Mouse (Mus musculus): ENCODE measurements at regions not wholly inside any gene's neighbourhood (a gene's known extent, or its start where the extent isn't known, plus 50 kb on each side); places are given as distances from the start of the nearest gene placed in this dataset.
A peak's percentile ranks its signal among the peaks of the same experiment; 100 is the strongest.

DNA sequence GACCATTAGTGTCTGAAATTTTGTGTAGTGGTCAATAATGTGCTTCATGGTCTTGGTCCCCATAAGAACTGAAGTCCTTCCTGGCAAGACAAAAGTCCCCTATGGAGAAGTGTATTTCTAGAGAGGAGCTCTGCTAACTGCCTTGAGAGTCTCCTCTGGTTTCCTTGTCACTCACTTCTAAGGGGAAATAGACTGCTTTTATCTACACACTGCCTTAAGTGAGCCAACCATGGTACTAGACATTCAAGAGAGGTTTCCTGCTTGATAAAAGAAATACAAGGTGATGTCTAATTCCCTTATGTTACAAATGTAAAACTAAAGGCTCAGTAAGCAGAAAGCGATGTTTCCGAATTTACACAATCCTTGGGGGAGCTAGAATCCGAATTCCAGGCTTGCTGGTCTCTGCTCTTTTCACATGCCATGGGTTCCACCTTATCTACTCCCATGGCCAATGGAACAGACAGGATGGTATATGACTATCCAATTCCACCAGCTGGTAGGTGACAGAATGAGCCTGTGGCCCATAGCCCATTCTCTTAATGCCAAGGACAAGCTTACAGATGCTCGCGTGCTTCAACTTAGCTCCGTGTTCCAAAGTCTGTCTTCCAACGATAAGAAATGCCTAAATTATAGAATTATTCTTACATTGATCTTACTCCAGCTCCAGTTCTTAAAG is 305.3 kb downstream of the Fam49a start:
- Histone ChIP-seq H3K9ac (ENCODE audit: low read depth, low read length) (no peak overlapping the region), H3K27me3 (replicated peaks; ENCODE audit: control insufficient read depth, insufficient read depth, low read length) (no peaks in the 10 kb centered on the region), H3K36me3 (ENCODE audit: control insufficient read depth, insufficient read depth, low read length) (no peaks in the 10 kb centered on the region), H3K4me3 (ENCODE audit: low read length) (no peak overlapping the region), H3K9me3 (ENCODE audit: control insufficient read depth, low read length) (no peaks in the 10 kb centered on the region), H3K4me1 (ENCODE audit: control insufficient read depth, insufficient read depth, low read depth, low read length) (no peaks in the 10 kb centered on the region), H3K4me2 (ENCODE audit: low read length) (no peak overlapping the region), H3K27ac (ENCODE audit: low read depth, low read length) (no peak overlapping the region)
- 92% methylated on average over 7 of the region's 7 CpGs for WGBS
- no peak for ATAC-seq

DNA sequence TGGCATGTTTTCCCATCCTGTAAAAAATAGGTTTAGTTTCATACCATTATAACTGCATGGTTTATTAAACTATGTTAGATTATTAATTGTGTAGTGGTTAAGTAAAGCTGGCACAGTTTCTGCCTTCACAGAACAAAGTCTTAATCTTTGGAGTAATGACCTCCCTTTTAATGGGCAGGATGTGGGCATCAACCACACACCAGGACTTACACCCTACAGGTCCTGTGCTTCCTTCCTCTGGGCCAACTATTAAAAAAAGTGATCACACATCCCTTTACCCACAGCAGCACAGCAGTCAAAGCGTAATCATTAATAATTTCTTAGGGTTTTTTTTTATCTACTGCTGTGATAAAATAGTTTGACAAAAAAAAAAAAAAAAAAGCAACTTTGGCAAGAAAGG is 300.3 kb downstream of the Fam49a start:
- H3K4me3 ChIP-seq (ENCODE audit: low read length): no peak overlapping the region
- no peaks in the 10 kb centered on the region for H3K27me3 ChIP-seq (replicated peaks; ENCODE audit: control insufficient read depth, insufficient read depth, low read length)
- no peaks in the 10 kb centered on the region for H3K4me1 ChIP-seq (ENCODE audit: control insufficient read depth, insufficient read depth, low read depth, low read length)
- no peak overlapping the region for H3K4me2 ChIP-seq (ENCODE audit: low read length)
- no peak overlapping the region for H3K27ac ChIP-seq (ENCODE audit: low read depth, low read length)
- no peak overlapping the region for H3K9ac ChIP-seq (ENCODE audit: low read depth, low read length)
- no peaks in the 10 kb centered on the region for H3K36me3 ChIP-seq (ENCODE audit: control insufficient read depth, insufficient read depth, low read length)
- no peak for ATAC-seq
- 88% methylated on average over 1 of the region's 1 CpGs for WGBS
- no peaks in the 10 kb centered on the region for H3K9me3 ChIP-seq (ENCODE audit: control insufficient read depth, low read length)

DNA sequence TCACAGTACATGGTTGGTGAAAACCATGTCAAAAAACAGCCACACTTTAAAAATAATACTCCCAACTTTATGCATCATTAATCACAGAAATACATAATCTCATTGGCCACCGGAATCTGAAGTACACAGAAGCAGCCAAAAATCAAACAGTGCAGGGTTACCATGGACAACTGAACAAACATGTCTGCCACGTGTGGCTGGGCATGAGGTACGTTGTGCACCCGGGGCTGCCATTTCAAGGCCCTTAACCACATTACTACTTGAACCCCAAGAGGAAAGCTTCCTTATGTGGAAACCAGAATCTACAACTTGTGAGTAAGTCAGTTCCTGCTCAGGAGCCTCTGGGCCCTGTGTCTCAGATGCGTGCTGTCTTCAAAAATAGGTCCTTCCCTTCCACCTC is 289.9 kb downstream of the Fam49a start:
- Histone ChIP-seq H3K36me3 (ENCODE audit: control insufficient read depth, insufficient read depth, low read length) (no peaks in the 10 kb centered on the region), H3K9ac (ENCODE audit: low read depth, low read length) (no peak overlapping the region), H3K4me3 (ENCODE audit: low read length) (no peak overlapping the region), H3K4me2 (ENCODE audit: low read length) (no peak overlapping the region), H3K27me3 (replicated peaks; ENCODE audit: control insufficient read depth, insufficient read depth, low read length) (no peaks in the 10 kb centered on the region), H3K27ac (ENCODE audit: low read depth, low read length) (no peak overlapping the region), H3K4me1 (ENCODE audit: control insufficient read depth, insufficient read depth, low read depth, low read length) (no peaks in the 10 kb centered on the region), H3K9me3 (ENCODE audit: control insufficient read depth, low read length) (no peaks in the 10 kb centered on the region)
- ATAC-seq: no peak
- WGBS: 71% methylated on average over 5 of the region's 5 CpGs

DNA sequence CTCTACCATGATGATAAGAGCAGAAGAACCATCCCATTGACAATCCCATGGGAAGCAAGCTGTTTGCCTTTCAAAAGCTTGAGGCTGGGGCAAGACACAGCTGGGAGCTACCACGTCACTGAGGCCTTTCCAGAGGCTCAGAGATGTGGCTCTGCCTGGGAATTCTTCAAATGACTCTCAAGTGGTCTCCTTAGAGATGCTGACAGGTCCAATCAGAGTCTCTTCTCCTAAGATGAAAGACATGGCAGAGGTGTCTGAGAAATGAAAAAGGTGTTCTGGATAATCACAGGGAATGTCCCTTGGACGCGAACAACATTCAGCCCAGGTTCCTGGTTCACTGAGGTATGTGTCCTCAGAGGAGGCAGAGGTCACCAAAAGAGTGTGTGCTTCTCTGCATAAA is 287.7 kb downstream of the Fam49a start:
- Histone ChIP-seq H3K4me3 (ENCODE audit: low read length) (no peak overlapping the region), H3K27ac (ENCODE audit: low read depth, low read length) (no peak overlapping the region), H3K9me3 (ENCODE audit: control insufficient read depth, low read length) (no peaks in the 10 kb centered on the region), H3K9ac (ENCODE audit: low read depth, low read length) (no peak overlapping the region), H3K36me3 (ENCODE audit: control insufficient read depth, insufficient read depth, low read length) (no peaks in the 10 kb centered on the region), H3K4me1 (ENCODE audit: control insufficient read depth, insufficient read depth, low read depth, low read length) (no peaks in the 10 kb centered on the region), H3K4me2 (ENCODE audit: low read length) (no peak overlapping the region), H3K27me3 (replicated peaks; ENCODE audit: control insufficient read depth, insufficient read depth, low read length) (no peaks in the 10 kb centered on the region)
- no peak for ATAC-seq
- 94% methylated on average over 3 of the region's 3 CpGs for WGBS

DNA sequence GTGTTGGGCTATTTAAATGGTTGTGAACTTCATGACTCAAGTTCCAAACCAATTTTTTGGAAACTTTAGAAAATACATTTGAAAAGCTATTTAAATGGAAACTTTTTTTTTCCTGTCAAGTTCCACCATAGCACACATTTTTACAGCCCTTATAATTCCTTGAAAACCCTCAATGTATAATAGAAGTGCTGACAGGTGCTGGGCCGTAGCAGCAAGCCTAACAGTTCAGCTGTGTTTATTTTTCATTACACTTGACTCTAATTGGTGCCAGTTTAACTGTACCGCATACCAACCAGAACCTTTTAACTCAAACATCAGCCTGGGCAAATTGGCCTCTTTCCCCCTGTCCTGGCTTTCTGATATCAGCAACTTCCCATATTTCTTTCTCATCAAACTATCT is 286.7 kb downstream of the Fam49a start:
- 73% methylated on average over 2 of the region's 2 CpGs for WGBS

GRCm38 (mm10) chr12:12547477-12547876 is 285.5 kb downstream of the Fam49a start:
- WGBS: 73% methylated on average over 1 of the region's 1 CpGs
- no peak overlapping the region for H3K4me2 ChIP-seq (ENCODE audit: low read length)

More for the DNA sequence above, 286.7 kb downstream of the Fam49a start:
- no peak overlapping the region for H3K27ac ChIP-seq (ENCODE audit: low read depth, low read length)
- no peaks in the 10 kb centered on the region for H3K36me3 ChIP-seq (ENCODE audit: control insufficient read depth, insufficient read depth, low read length)
- H3K4me1 ChIP-seq (ENCODE audit: control insufficient read depth, insufficient read depth, low read depth, low read length): no peaks in the 10 kb centered on the region
- H3K4me2 ChIP-seq (ENCODE audit: low read length): no peak overlapping the region
- H3K27me3 ChIP-seq (replicated peaks; ENCODE audit: control insufficient read depth, insufficient read depth, low read length): no peaks in the 10 kb centered on the region
- no peak overlapping the region for H3K9ac ChIP-seq (ENCODE audit: low read depth, low read length)
- no peaks in the 10 kb centered on the region for H3K9me3 ChIP-seq (ENCODE audit: control insufficient read depth, low read length)
- no peak overlapping the region for H3K4me3 ChIP-seq (ENCODE audit: low read length)
- ATAC-seq: no peak

DNA sequence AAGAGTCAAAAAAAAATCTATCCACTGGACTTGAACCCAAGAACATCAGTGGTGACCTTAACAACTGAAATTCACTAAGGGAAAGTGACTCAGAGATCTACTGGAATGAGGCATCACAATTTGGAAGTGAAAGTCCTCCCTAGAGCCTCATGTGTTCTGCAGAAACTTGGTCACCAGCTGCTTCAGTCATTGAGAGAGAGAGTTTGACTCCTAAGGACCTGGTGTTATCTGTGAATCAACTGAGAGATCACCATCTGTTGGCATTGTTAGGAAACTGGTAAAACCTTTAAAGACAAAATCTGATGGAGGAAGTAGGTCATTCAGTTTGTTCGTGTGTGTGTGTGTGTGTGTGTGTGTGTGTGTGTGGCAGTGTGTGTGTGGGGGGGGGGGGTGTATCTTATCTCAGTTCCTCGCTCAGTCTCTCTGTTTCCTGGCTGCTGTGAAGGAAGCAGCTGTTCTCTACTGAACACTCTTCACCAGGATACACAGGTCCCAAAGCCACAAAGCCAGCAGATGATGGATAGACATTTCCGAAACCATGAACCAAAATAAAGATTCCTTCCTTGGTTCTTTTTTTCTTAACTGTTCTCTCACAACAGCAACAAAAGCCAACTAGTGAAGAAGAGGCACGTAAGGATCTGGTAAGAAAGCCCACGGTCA is 284.6 kb downstream of the Fam49a start:
- Histone ChIP-seq H3K4me1 (ENCODE audit: control insufficient read depth, insufficient read depth, low read depth, low read length) (no peaks in the 10 kb centered on the region), H3K4me2 (ENCODE audit: low read length) (no peak overlapping the region), H3K36me3 (ENCODE audit: control insufficient read depth, insufficient read depth, low read length) (no peaks in the 10 kb centered on the region), H3K27me3 (replicated peaks; ENCODE audit: control insufficient read depth, insufficient read depth, low read length) (no peaks in the 10 kb centered on the region), H3K4me3 (ENCODE audit: low read length) (no peak overlapping the region), H3K9me3 (ENCODE audit: control insufficient read depth, low read length) (no peaks in the 10 kb centered on the region), H3K9ac (ENCODE audit: low read depth, low read length) (no peak overlapping the region), H3K27ac (ENCODE audit: low read depth, low read length) (no peak overlapping the region)
- ATAC-seq: no peak
- WGBS: 87% methylated on average over 5 of the region's 5 CpGs

More at GRCm38 (mm10) chr12:12547477-12547876, 285.5 kb downstream of the Fam49a start:
- no peaks in the 10 kb centered on the region for H3K4me1 ChIP-seq (ENCODE audit: control insufficient read depth, insufficient read depth, low read depth, low read length)
- no peak overlapping the region for H3K27ac ChIP-seq (ENCODE audit: low read depth, low read length)
- no peak for ATAC-seq
- no peak overlapping the region for H3K4me3 ChIP-seq (ENCODE audit: low read length)
- no peak overlapping the region for H3K9ac ChIP-seq (ENCODE audit: low read depth, low read length)
- no peaks in the 10 kb centered on the region for H3K36me3 ChIP-seq (ENCODE audit: control insufficient read depth, insufficient read depth, low read length)
- no peaks in the 10 kb centered on the region for H3K27me3 ChIP-seq (replicated peaks; ENCODE audit: control insufficient read depth, insufficient read depth, low read length)
- H3K9me3 ChIP-seq (ENCODE audit: control insufficient read depth, low read length): no peaks in the 10 kb centered on the region

DNA sequence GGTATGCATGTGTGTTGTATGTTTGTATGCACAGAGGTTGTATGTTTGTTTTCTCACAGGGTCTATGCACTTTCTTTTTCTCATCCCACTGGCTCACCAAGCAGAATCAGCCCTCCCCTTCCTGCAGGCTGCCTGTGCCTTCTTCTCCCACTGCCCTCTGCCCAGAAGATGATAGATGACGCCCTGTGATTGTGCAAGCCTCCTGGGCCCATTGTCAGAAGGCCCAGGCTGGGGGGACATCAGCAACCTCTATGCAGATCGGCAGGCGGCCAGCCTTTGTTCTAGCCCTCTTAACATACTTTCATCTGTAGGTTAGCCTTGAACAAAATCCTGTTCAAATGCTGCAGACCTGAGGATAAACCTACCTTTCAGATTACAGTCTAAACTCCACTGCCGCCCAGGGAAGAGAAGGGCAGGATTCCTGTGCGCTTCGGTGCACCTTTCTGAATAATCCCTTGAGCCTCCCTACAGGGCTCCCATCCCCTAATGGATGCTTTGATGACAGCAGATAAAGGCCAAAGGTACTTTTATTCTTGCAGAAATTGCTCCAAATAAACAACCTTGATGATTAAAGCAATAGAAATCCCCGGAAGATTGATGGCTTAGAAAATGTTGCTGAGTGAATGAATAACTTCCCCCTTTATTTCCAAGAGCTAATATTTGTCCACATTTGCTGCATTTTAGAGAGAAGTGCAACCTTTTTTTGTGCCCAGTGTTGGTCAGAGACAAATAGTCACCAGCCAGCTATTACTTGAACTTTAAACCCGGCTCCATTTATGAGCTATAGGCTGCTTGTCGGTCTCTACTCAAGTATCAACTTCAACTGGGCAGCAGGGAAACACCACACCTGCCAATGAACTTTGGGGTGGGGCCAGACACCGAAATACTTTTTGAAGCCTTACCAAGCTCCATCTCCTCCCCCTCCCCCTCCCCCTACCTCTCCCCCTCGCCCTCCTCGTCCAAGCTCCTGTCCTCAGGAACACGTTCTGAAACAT is 279.4 kb downstream of the Fam49a start:
- no peak overlapping the region for H3K4me2 ChIP-seq (ENCODE audit: low read length)
- H3K4me3 ChIP-seq (ENCODE audit: low read length): no peak overlapping the region
- no peaks in the 10 kb centered on the region for H3K9me3 ChIP-seq (ENCODE audit: control insufficient read depth, low read length)
- peak; percentile 45; the same call in 1 of the 2 replicates for ATAC-seq
- H3K27ac ChIP-seq (ENCODE audit: low read depth, low read length): no peak overlapping the region
- no peaks in the 10 kb centered on the region for H3K27me3 ChIP-seq (replicated peaks; ENCODE audit: control insufficient read depth, insufficient read depth, low read length)
- 48% methylated on average over 13 of the region's 13 CpGs for WGBS
- no peaks in the 10 kb centered on the region for H3K4me1 ChIP-seq (ENCODE audit: control insufficient read depth, insufficient read depth, low read depth, low read length)
- H3K36me3 ChIP-seq (ENCODE audit: control insufficient read depth, insufficient read depth, low read length): no peaks in the 10 kb centered on the region
- H3K9ac ChIP-seq (ENCODE audit: low read depth, low read length): no peak overlapping the region

DNA sequence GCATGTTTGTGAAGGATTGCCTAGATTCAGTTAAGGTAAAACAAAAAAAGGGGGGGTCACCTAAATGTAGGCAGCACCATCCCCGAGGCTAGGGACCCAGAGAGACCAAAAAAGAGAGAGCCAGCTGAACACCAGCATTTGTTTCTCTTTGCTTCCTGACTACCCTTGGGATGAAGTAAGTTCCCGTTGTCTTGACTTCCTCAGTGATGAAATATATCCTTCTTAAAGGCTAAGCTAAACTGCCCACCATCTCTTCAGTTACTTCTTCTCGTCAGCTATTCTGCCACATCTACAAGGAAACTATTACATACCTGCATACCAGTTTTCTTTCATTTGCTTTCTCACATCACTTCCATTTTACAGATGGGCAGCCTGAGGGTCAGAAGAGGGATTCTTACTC is 277.4 kb downstream of the Fam49a start:
- Histone ChIP-seq H3K27me3 (replicated peaks; ENCODE audit: control insufficient read depth, insufficient read depth, low read length) (no peaks in the 10 kb centered on the region), H3K9ac (ENCODE audit: low read depth, low read length) (no peak overlapping the region), H3K27ac (ENCODE audit: low read depth, low read length) (no peak overlapping the region), H3K4me3 (ENCODE audit: low read length) (no peak overlapping the region), H3K4me1 (ENCODE audit: control insufficient read depth, insufficient read depth, low read depth, low read length) (no peaks in the 10 kb centered on the region), H3K9me3 (ENCODE audit: control insufficient read depth, low read length) (no peaks in the 10 kb centered on the region), H3K4me2 (ENCODE audit: low read length) (no peak overlapping the region), H3K36me3 (ENCODE audit: control insufficient read depth, insufficient read depth, low read length) (no peaks in the 10 kb centered on the region)
- ATAC-seq: no peak
- WGBS: 87% methylated on average over 3 of the region's 3 CpGs
